Mouse (Mus musculus) olfactory bulb, adult 2 months (tissue): ENCODE data around the gene Nrxn3.

ENCODE experiments used
- CTCF ChIP-seq: fragments of 200-500 bp; IDR thresholded peaks from 2 replicates; pipeline ENCODE4 v1.5.1; 2012; ENCODE audit warnings: low read depth, mild to moderate bottlenecking, low read length, moderate library complexity; ENCODE audit not compliant: insufficient read depth
- POLR2A ChIP-seq: fragments of 200-500 bp; IDR thresholded peaks from 2 replicates; pipeline ENCODE4 v1.6.1; 2012; ENCODE audit warnings: mild to moderate bottlenecking, low read depth, low read length, moderate library complexity; ENCODE audit not compliant: insufficient read depth

DNA sequence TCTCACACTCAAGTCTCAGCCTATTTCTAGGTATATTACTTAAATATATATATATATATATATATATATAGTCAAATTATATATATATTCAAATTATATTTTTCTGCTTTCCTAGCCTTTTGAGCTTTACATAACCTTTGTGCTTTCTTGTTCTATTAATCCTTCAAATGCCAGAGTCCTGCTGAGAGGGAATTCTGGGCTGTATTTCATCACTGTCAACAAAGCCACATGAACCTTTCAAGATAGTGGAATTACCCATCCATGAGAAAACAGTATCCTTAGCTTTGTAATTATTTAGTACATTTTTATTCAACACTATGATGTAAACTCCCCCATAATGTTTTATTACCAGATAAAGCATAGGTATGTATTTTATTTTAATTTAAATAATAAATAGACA lies 1144.4 kb downstream of the Nrxn3 start:
- TF ChIP-seq CTCF (no peak), POLR2A (no peak)
